Mouse (Mus musculus): Measurements from ENCODE around the gene Surf2.

- TF ChIP-seq POU5F1 (IDR thresholded peaks at IDR 0.05; ENCODE audit: borderline replicate concordance, low read length) (no peak), CTCF (conservative IDR thresholded peaks at IDR 0.05; ENCODE audit: low read length) (no peak), NANOG (IDR thresholded peaks at IDR 0.05; ENCODE audit: borderline replicate concordance, low read length) (no peak)
These were observed 27.1 kb downstream of the Surf2 start for GRCm38 (mm10) chr2:26943253-26943652.

Measured in E14TG2a.4 (cell line).